Mouse (Mus musculus) heart, postnatal 0 days (tissue): ENCODE results near the gene Spock1.

Source experiments
- CTCF ChIP-seq: IDR thresholded peaks from 2 replicates; pipeline ENCODE4 v1.5.1; 2016; ENCODE audit warnings: antibody characterized with exemption, control low read depth, low read depth
- EP300 ChIP-seq: IDR thresholded peaks from 2 replicates; pipeline ENCODE4 v1.6.1; 2016; ENCODE audit warnings: antibody characterized with exemption, low read depth

DNA sequence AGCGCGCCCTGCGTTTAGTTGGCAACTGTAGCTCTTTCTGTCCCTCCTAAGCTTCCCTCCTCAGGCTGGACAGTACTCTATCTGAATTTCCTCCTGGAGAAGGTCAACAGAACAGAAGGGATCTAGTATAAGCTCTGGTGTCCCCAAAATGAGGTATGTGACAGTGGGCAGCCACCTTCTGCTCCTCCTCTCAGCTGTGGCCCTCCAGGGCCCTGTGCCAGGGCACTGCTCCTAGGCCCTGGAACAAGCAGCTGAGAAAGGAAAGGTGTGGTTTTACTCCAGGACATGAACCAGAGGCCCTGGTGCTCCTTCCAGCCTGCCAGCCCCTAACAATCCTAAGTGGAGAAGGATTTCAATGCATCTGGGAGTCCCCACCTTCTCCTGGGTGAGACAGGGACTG lies 51.1 kb downstream of the Spock1 start:
- TF ChIP-seq CTCF (no peak), EP300 (no peak)
